ENCODE assay signal across 13 mouse cellular contexts in genomic region chr4:137025570-137025969, GRCm38 (mm10). TPM values are rescaled to one million over a fixed set of nuclear protein-coding genes. Genes with fewer than 3 reads are reported as not detected.
DNase-seq lines count a peak whose midpoint lies in the region; ATAC-seq and TF ChIP-seq lines count a peak whose summit lies in the region.
"Had no signal": no experiment of that assay in that cellular context is flagged by ENCODE, and none has a peak within 500 bp of the region (broad histone marks: within the 10 kb centered on the region; RNA-seq: fewer than 3 reads in every experiment).

No protein-coding gene starts in this region.

- no peak for ATAC-seq in megakaryocyte, adult 5-6 weeks (ENCODE audit: poor library complexity, severe bottlenecking)
- ATAC-seq in stomach, postnatal 0 days (ENCODE audit: low FRiP score, low TSS enrichment) = no peak
- ATAC-seq: intestine, embryonic 16.5 days had no signal

- H3K9me3 ChIP-seq in megakaryocyte, embryonic 14.5 days = no peaks in the 10 kb centered on the region
- H3K9me3 ChIP-seq in stomach, postnatal 0 days (ENCODE audit: control insufficient read depth, low read length) = no peaks in the 10 kb centered on the region
- H3K9me3 ChIP-seq: limb, embryonic 13.5 days; neural tube, embryonic 15.5 days had no signal

- peak overlapping the region; percentile 81 for H3K4me3 ChIP-seq in megakaryocyte, embryonic 14.5 days (replicated peaks)
- H3K4me3 ChIP-seq in stomach, postnatal 0 days (ENCODE audit: low read depth, low read length) = no peak overlapping the region
- H3K4me3 ChIP-seq: limb, embryonic 13.5 days; neural tube, embryonic 15.5 days had no signal

- H3K27ac ChIP-seq in stomach, postnatal 0 days (replicated peaks) = no peak overlapping the region
- H3K27ac ChIP-seq: limb, embryonic 13.5 days; neural tube, embryonic 15.5 days had no signal

- peak; percentile 33; the same call in 1 of the 2 replicates for TF ChIP-seq CTCF in stomach, postnatal 0 days (IDR thresholded peaks at IDR 0.05; ENCODE audit: low read depth)

- no peak for TF ChIP-seq EP300 in stomach, postnatal 0 days (optimal IDR thresholded peaks at IDR 0.05)

- H3K9ac ChIP-seq in stomach, postnatal 0 days (ENCODE audit: low read length) = no peak overlapping the region
- H3K9ac ChIP-seq: limb, embryonic 13.5 days; neural tube, embryonic 15.5 days had no signal

- peak; percentile 22 for DNase-seq in adrenal gland, postnatal 10 days
- DNase-seq in adrenal gland, adult 8-10 months = no peak
- peak; percentile 24 for DNase-seq in heart, postnatal 25 days (ENCODE audit: low spot score)
- no peak for DNase-seq in stomach, postnatal 0 days (ENCODE audit: low spot score)
- DNase-seq in urinary bladder, postnatal 36 days (ENCODE audit: low spot score in 2 of 2) = no peak
- no peak for DNase-seq in spleen, postnatal 10 days (ENCODE audit: low spot score in 2 of 2)
- DNase-seq: cerebellum, postnatal 36 days; midbrain, embryonic 14.5 days had no signal

- intact Hi-C loops in heart, postnatal 25 days (cut with DNase I) = loop anchor here (5.0 kb wide), 1 partner anchor 47 kb away; no protein-coding TSS in a partner anchor

- H3K27me3 ChIP-seq in megakaryocyte, embryonic 14.5 days (replicated peaks) = peaks cover 4% of the 10 kb centered on the region
- H3K27me3 ChIP-seq in stomach, postnatal 0 days (ENCODE audit: control insufficient read depth, insufficient read depth, low read length) = no peaks in the 10 kb centered on the region
- H3K27me3 ChIP-seq: limb, embryonic 13.5 days; neural tube, embryonic 15.5 days had no signal

- 71% methylated on average over 6 of the region's 6 CpGs for WGBS in stomach, postnatal 0 days

- H3K4me2 ChIP-seq in stomach, postnatal 0 days (replicated peaks; ENCODE audit: low read depth) = no peak overlapping the region
- H3K4me2 ChIP-seq: limb, embryonic 13.5 days; neural tube, embryonic 15.5 days had no signal

- H3K4me1 ChIP-seq in megakaryocyte, embryonic 14.5 days = peaks cover 52% of the 10 kb centered on the region
- no peaks in the 10 kb centered on the region for H3K4me1 ChIP-seq in stomach, postnatal 0 days (replicated peaks; ENCODE audit: control insufficient read depth, insufficient read depth)
- H3K4me1 ChIP-seq: limb, embryonic 13.5 days had no signal

- no peaks in the 10 kb centered on the region for H3K36me3 ChIP-seq in megakaryocyte, embryonic 14.5 days (replicated peaks; ENCODE audit: low read length)
- H3K36me3 ChIP-seq in stomach, postnatal 0 days (ENCODE audit: control insufficient read depth, insufficient read depth, low read length) = no peaks in the 10 kb centered on the region
- H3K36me3 ChIP-seq: limb, embryonic 13.5 days; neural tube, embryonic 15.5 days had no signal

RNA-seq across cellular contexts. Expression of gene Zbtb40, which starts 23.0 kb away (rescaled TPM):
- total RNA-seq in adrenal gland, postnatal 10 days (2021) = 1 to 10 TPM; 7.0 to 7.8 TPM
- 10 to 100 TPM in 3 of 4 experiments, 1 to 10 TPM in 1; 8.0 to 16.0 (median 15.5) TPM for total RNA-seq in adrenal gland, adult 8-10 months (2022)
- polyA plus RNA-seq in megakaryocyte, embryonic 14.5 days (2012; ENCODE audit: insufficient read depth, low replicate concordance) = 0.44 and 1.6 TPM in 2 replicates
- 3.1 and 3.5 TPM in 2 replicates for total RNA-seq in megakaryocyte, adult 5-6 weeks (2015)
- 5.7 and 6.6 TPM in 2 replicates for total RNA-seq in megakaryocyte, adult 5-6 weeks (2017)
- 1 to 10 TPM; 7.5 to 7.9 TPM for total RNA-seq in heart, postnatal 25 days (2021)
- polyA plus RNA-seq in stomach, postnatal 0 days (2015; fragmentation: Nextera tagmentation; extraction: Ambion mirVana) = 0.86 and 0.87 TPM in 2 replicates

Comparison
In these comparisons a context has a peak if more than half of its experiments do, and no peak if none do; other contexts are left out.
1. DNase-seq: peak in adrenal gland, postnatal 10 days (single experiment) and heart, postnatal 25 days (single experiment); none in adrenal gland, adult 8-10 months (single experiment), stomach, postnatal 0 days (single experiment), urinary bladder, postnatal 36 days (0 of 2) and spleen, postnatal 10 days (0 of 2).